Mouse (Mus musculus) G1E (cell line): ENCODE data around the gene Olfr183. TPM values are rescaled to one million over a fixed set of nuclear protein-coding genes. Genes with fewer than 3 reads are reported as not detected.
"Not testable (repeated sequence)": the region's sequence is repeated elsewhere in the genome, so short reads cannot be mapped to it uniquely, and the experiment has no call there.

ENCODE experiments used
- ATAC-seq: 2 replicates; pipeline ENCODE4 v1.8.0; 2016; ENCODE audit warnings: mild to moderate bottlenecking; ENCODE audit not compliant: insufficient number of reproducible peaks, poor library complexity, low FRiP score, severe bottlenecking; ENCODE audit errors: extremely low read depth
- DNase-seq: peaks from one replicate; pipeline ENCODE4 v3.0.0; 2012; ENCODE audit warnings: low spot score
- H3K27me3 ChIP-seq: 2 replicates; pipeline ENCODE4 v1.6.1; 2012; ENCODE audit warnings: mild to moderate bottlenecking, low read length, inconsistent platforms; ENCODE audit not compliant: insufficient read depth
- H3K36me3 ChIP-seq: replicated peaks from 2 replicates; pipeline ENCODE3; 2012; ENCODE audit warnings: mild to moderate bottlenecking, inconsistent platforms
- H3K4me1 ChIP-seq: 2 replicates; pipeline ENCODE4 v1.6.1; 2012; ENCODE audit warnings: low read depth, low read length, inconsistent platforms, mixed read lengths; ENCODE audit not compliant: insufficient read depth
- H3K4me3 ChIP-seq: 2 replicates; pipeline ENCODE4 v1.5.1; 2012; ENCODE audit warnings: low read depth, mild to moderate bottlenecking, inconsistent platforms, low read length, moderate library complexity, mixed read lengths
- H3K9me3 ChIP-seq: replicated peaks from 2 replicates; pipeline ENCODE4 v1.6.1; 2012; ENCODE audit warnings: inconsistent platforms
- CTCF ChIP-seq: IDR thresholded peaks from 2 replicates; pipeline ENCODE4 v1.5.1; 2012; ENCODE audit warnings: low read depth, low read length, inconsistent platforms, mixed read lengths
- GATA1 ChIP-seq: IDR thresholded peaks from 2 replicates; pipeline ENCODE4 v1.6.1; 2012; ENCODE audit warnings: borderline replicate concordance, low read length, inconsistent platforms, mixed read lengths
- GATA2 ChIP-seq: IDR thresholded peaks from 2 replicates; pipeline ENCODE4 v1.6.1; 2012; ENCODE audit warnings: low read depth, low read length, inconsistent platforms, borderline replicate concordance
- POLR2AphosphoS5 ChIP-seq: IDR thresholded peaks from 2 replicates; pipeline ENCODE4 v1.6.1; 2012; ENCODE audit warnings: low read depth, low read length, inconsistent platforms; ENCODE audit not compliant: insufficient replicate concordance
- TAL1 ChIP-seq: conservative IDR thresholded peaks from 2 replicates; pipeline ENCODE4 v1.6.1; 2012; ENCODE audit warnings: low read depth, low read length, inconsistent platforms, mixed read lengths
- polyA plus RNA-seq: library from polyadenylated mRNA; stranded (reverse); fragments of >175 nt; gene quantifications from 2 replicates; pipeline ENCODE4 v1.2.3, GENCODE M21; 2012
- total RNA-seq, 2 experiments: library from RNA; stranded (forward) in 1 of 2; stranded (reverse) in 1 of 2; fragments of 200-1000 nt in 1 of 2; fragments of >200 nt in 1 of 2; fragmentation: Nextera tagmentation in 1 of 2; gene quantifications; 2 replicates each; pipeline ENCODE4 v1.2.3; 2014 to 2017

The Olfr183 gene
- total and polyA plus RNA-seq, 3 experiments = 1.4 to 3.2 TPM; not detected in 1

- no peak for TF ChIP-seq GATA1
- TF ChIP-seq CTCF = no peak
- no peak for TF ChIP-seq GATA2
- TF ChIP-seq POLR2AphosphoS5 = no peak
- no peak for TF ChIP-seq TAL1
- DNase-seq (no peak), ATAC-seq (no peak)
- Histone ChIP-seq H3K4me1 (peaks cover 7% of the 10 kb centered on the region), H3K9me3 (no peaks in the 10 kb centered on the region), H3K27me3 (no peaks in the 10 kb centered on the region), H3K36me3 (no peaks in the 10 kb centered on the region), H3K4me3 (no peak overlapping the region)
These were observed 52.4 kb downstream of the Olfr183 start for GRCm38 (mm10) chr16:59047579-59047978.

- peaks cover 7% of the 10 kb centered on the region for H3K4me1 ChIP-seq
- no peaks in the 10 kb centered on the region for H3K9me3 ChIP-seq
- H3K27me3 ChIP-seq = no peaks in the 10 kb centered on the region
- ATAC-seq = no peak
- DNase-seq = no peak
- H3K36me3 ChIP-seq = no peaks in the 10 kb centered on the region
- no peak overlapping the region for H3K4me3 ChIP-seq
- TF ChIP-seq GATA1 = no peak
- TF ChIP-seq POLR2AphosphoS5 = no peak
- no peak for TF ChIP-seq GATA2
- no peak for TF ChIP-seq CTCF
- no peak for TF ChIP-seq TAL1
These were observed 53.7 kb downstream of the Olfr183 start for GRCm38 (mm10) chr16:59048860-59049259.

- H3K9me3 ChIP-seq, ATAC-seq, DNase-seq, H3K27me3 ChIP-seq, H3K4me1 ChIP-seq, H3K4me3 ChIP-seq, H3K36me3 ChIP-seq: not testable (repeated sequence)
These were observed 54.1 kb downstream of the Olfr183 start for GRCm38 (mm10) chr16:59049286-59049685.

Other genes with a start within 250 kb of the Olfr183 start
- gene Olfr172, start 232.2 kb upstream of the Olfr183 start, total RNA-seq (2014; fragmentation: Nextera tagmentation) = not detected in 2 replicates
- not detected in 2 replicates for gene Olfr172, start 232.2 kb upstream of the Olfr183 start, total RNA-seq (2017)
- not detected in 2 replicates for gene Olfr172, start 232.2 kb upstream of the Olfr183 start, polyA plus RNA-seq
- gene Olfr173, start 195.1 kb upstream of the Olfr183 start, total RNA-seq (2014; fragmentation: Nextera tagmentation) = not detected in 2 replicates
- 0.06 TPM in 1 of 2 replicates, not detected in the other for gene Olfr173, start 195.1 kb upstream of the Olfr183 start, total RNA-seq (2017)
- not detected in 2 replicates for gene Olfr173, start 195.1 kb upstream of the Olfr183 start, polyA plus RNA-seq
- 0.98 TPM in 1 of 2 replicates, not detected in the other for gene Olfr175-ps1, start 168.6 kb upstream of the Olfr183 start, total RNA-seq (2014; fragmentation: Nextera tagmentation)
- gene Olfr175-ps1, start 168.6 kb upstream of the Olfr183 start, total RNA-seq (2017) = 0.11 and 0.46 TPM in 2 replicates
- not detected in 2 replicates for gene Olfr175-ps1, start 168.6 kb upstream of the Olfr183 start, polyA plus RNA-seq
- not detected in 2 replicates for gene Olfr177, start 120.6 kb upstream of the Olfr183 start, total RNA-seq (2014; fragmentation: Nextera tagmentation)
- gene Olfr177, start 120.6 kb upstream of the Olfr183 start, total RNA-seq (2017) = 0.12 and 0.27 TPM in 2 replicates
- gene Olfr177, start 120.6 kb upstream of the Olfr183 start, polyA plus RNA-seq = not detected in 2 replicates
- gene Olfr178, start 103.3 kb upstream of the Olfr183 start, total RNA-seq (2014; fragmentation: Nextera tagmentation) = not detected in 2 replicates
- gene Olfr178, start 103.3 kb upstream of the Olfr183 start, total RNA-seq (2017) = 0.27 and 0.46 TPM in 2 replicates
- gene Olfr178, start 103.3 kb upstream of the Olfr183 start, polyA plus RNA-seq = not detected in 2 replicates
- not detected in 2 replicates for gene Olfr181, start 66.6 kb upstream of the Olfr183 start, total RNA-seq (2014; fragmentation: Nextera tagmentation)
- gene Olfr181, start 66.6 kb upstream of the Olfr183 start, total RNA-seq (2017) = 0.16 and 0.58 TPM in 2 replicates
- gene Olfr181, start 66.6 kb upstream of the Olfr183 start, polyA plus RNA-seq = not detected in 2 replicates
- gene Olfr180, start 66.0 kb upstream of the Olfr183 start, total RNA-seq (2014; fragmentation: Nextera tagmentation) = not detected in 2 replicates
- 0.22 TPM in 1 of 2 replicates, not detected in the other for gene Olfr180, start 66.0 kb upstream of the Olfr183 start, total RNA-seq (2017)
- gene Olfr180, start 66.0 kb upstream of the Olfr183 start, polyA plus RNA-seq = not detected in 2 replicates
- gene Olfr186, start 34.9 kb downstream of the Olfr183 start, total RNA-seq (2014; fragmentation: Nextera tagmentation) = not detected in 2 replicates
- 0.22 and 0.23 TPM in 2 replicates for gene Olfr186, start 34.9 kb downstream of the Olfr183 start, total RNA-seq (2017)
- not detected in 2 replicates for gene Olfr186, start 34.9 kb downstream of the Olfr183 start, polyA plus RNA-seq
- gene Olfr187, start 44.4 kb downstream of the Olfr183 start, total RNA-seq (2014; fragmentation: Nextera tagmentation) = not detected in 2 replicates
- gene Olfr187, start 44.4 kb downstream of the Olfr183 start, total RNA-seq (2017) = 0.12 TPM in 1 of 2 replicates, not detected in the other
- not detected in 2 replicates for gene Olfr187, start 44.4 kb downstream of the Olfr183 start, polyA plus RNA-seq
- gene Olfr190, start 82.6 kb downstream of the Olfr183 start, total RNA-seq (2014; fragmentation: Nextera tagmentation) = not detected in 2 replicates
- 0.12 and 1.1 TPM in 2 replicates for gene Olfr190, start 82.6 kb downstream of the Olfr183 start, total RNA-seq (2017)
- gene Olfr190, start 82.6 kb downstream of the Olfr183 start, polyA plus RNA-seq = not detected in 2 replicates
- gene Olfr191, start 94.5 kb downstream of the Olfr183 start, total RNA-seq (2014; fragmentation: Nextera tagmentation) = not detected in 2 replicates
- gene Olfr191, start 94.5 kb downstream of the Olfr183 start, total RNA-seq (2017) = 0.12 and 0.60 TPM in 2 replicates
- gene Olfr191, start 94.5 kb downstream of the Olfr183 start, polyA plus RNA-seq = not detected in 2 replicates
- gene Olfr193, start 116.5 kb downstream of the Olfr183 start, total RNA-seq (2014; fragmentation: Nextera tagmentation) = not detected in 2 replicates
- 0.55 TPM in 1 of 2 replicates, not detected in the other for gene Olfr193, start 116.5 kb downstream of the Olfr183 start, total RNA-seq (2017)
- gene Olfr193, start 116.5 kb downstream of the Olfr183 start, polyA plus RNA-seq = not detected in 2 replicates
- not detected in 2 replicates for gene Olfr194, start 125.7 kb downstream of the Olfr183 start, total RNA-seq (2014; fragmentation: Nextera tagmentation)
- gene Olfr194, start 125.7 kb downstream of the Olfr183 start, total RNA-seq (2017) = 0.55 TPM in 1 of 2 replicates, not detected in the other
- not detected in 2 replicates for gene Olfr194, start 125.7 kb downstream of the Olfr183 start, polyA plus RNA-seq
- gene Olfr195, start 151.7 kb downstream of the Olfr183 start, total RNA-seq (2014; fragmentation: Nextera tagmentation) = 1.9 and 2.3 TPM in 2 replicates
- gene Olfr195, start 151.7 kb downstream of the Olfr183 start, total RNA-seq (2017) = 0.12 and 0.27 TPM in 2 replicates
- gene Olfr195, start 151.7 kb downstream of the Olfr183 start, polyA plus RNA-seq = not detected in 2 replicates
- not detected in 2 replicates for gene Olfr196, start 175.1 kb downstream of the Olfr183 start, total RNA-seq (2014; fragmentation: Nextera tagmentation)
- gene Olfr196, start 175.1 kb downstream of the Olfr183 start, total RNA-seq (2017) = not detected in 2 replicates
- gene Olfr196, start 175.1 kb downstream of the Olfr183 start, polyA plus RNA-seq = not detected in 2 replicates
- gene Olfr198, start 208.2 kb downstream of the Olfr183 start, total RNA-seq (2014; fragmentation: Nextera tagmentation) = not detected in 2 replicates
- gene Olfr198, start 208.2 kb downstream of the Olfr183 start, total RNA-seq (2017) = 0.12 TPM in 1 of 2 replicates, not detected in the other
- gene Olfr198, start 208.2 kb downstream of the Olfr183 start, polyA plus RNA-seq = not detected in 2 replicates
- not detected in 2 replicates for gene Olfr199, start 224.4 kb downstream of the Olfr183 start, total RNA-seq (2014; fragmentation: Nextera tagmentation)
- 0.16 TPM in 1 of 2 replicates, not detected in the other for gene Olfr199, start 224.4 kb downstream of the Olfr183 start, total RNA-seq (2017)
- not detected in 2 replicates for gene Olfr199, start 224.4 kb downstream of the Olfr183 start, polyA plus RNA-seq